Comparison of ENCODE assay signal across 8 mouse cellular contexts in the genomic region with DNA sequence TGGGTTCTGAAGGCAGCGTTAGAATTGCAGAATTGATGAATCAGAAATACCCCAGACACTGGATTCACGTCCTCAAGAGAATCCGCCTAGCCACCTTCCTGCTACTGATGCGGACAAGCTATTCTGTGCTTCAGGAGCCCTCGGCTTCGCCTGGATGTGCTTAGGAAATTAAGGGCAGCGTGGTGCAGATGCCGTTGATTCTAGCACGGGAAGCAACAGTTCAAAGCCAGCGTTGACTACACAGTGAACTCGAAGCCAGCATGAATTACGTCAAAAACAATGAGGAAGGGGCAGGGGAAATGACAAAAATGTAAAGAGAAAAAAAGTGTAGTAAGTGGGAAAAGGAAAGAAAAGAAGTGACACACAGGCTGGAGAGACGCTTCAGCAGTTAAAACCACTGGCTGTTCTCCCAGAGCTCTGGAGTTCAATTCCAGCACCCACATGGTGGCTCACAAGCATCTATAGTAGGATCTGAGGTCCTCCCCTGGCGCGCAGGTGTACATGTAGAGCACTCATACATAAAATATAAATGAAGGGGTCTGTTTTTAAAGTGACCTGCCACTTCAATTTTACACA. TPM values are rescaled to one million over a fixed set of nuclear protein-coding genes. Genes with fewer than 3 reads are reported as not detected.
DNase-seq lines count a peak whose midpoint lies in the region; ATAC-seq lines count a peak whose summit lies in the region.

A gene (plus strand): TSS at position 541 of the 576 bp plus-strand sequence.

- DNase-seq in left cerebral cortex, adult 18-20 months (ENCODE audit: low spot score in 2 of 2) = no peak
- no peak for DNase-seq in left cerebral cortex, adult 9 months (ENCODE audit: low spot score in 2 of 2)
- DNase-seq in adrenal gland, postnatal 10 days = no peak
- DNase-seq in gastrocnemius, adult 8-10 months (ENCODE audit: low spot score in 2 of 2) = no peak
- no peak for DNase-seq in yolk sac, embryonic 10.5 days (ENCODE audit: low spot score)
- no peak for DNase-seq in right cerebral cortex, postnatal 36 days (ENCODE audit: low spot score in 2 of 2)

- ATAC-seq in inflammation-experienced regulatory T-cells, adult 6 months = peak; percentile 27
- peak; percentile 8 for ATAC-seq in megakaryocyte, adult 5-6 weeks (ENCODE audit: poor library complexity, severe bottlenecking)

RNA-seq across cellular contexts. Expression of the gene that starts here (rescaled TPM):
- 10 to 100 TPM; 50.7 to 60.3 TPM for total RNA-seq in left cerebral cortex, adult 18-20 months (2021)
- 100 to 1,000 TPM; 222 to 235 TPM for total RNA-seq in adrenal gland, postnatal 10 days (2021)
- total RNA-seq in gastrocnemius, adult 8-10 months (2022) = 10 to 100 TPM; 31.3 to 36.1 (median 31.9) TPM
- polyA plus RNA-seq in inflammation-experienced regulatory T-cells, adult 6 months (2017; shearing (Covaris generic)) = 100 to 1,000 TPM; 402 to 450 (median 421) TPM
- total RNA-seq in megakaryocyte, adult 5-6 weeks (2015) = 321 and 326 TPM in 2 replicates
- 25.7 and 28.4 TPM in 2 replicates for total RNA-seq in megakaryocyte, adult 5-6 weeks (2017)
